Mouse (Mus musculus): ENCODE data around the gene Aldh1b1.
A peak's percentile ranks its signal among the peaks of the same experiment; 100 is the strongest.

Gene Aldh1b1

GRCm38 (mm10) chr4:45798964-45799363, at the start of gene Aldh1b1:
TSS of gene Aldh1b1 (plus strand) at chr4:45799022.
- peak; percentile 69 for DNase-seq (ENCODE audit: low read depth)

DNA sequence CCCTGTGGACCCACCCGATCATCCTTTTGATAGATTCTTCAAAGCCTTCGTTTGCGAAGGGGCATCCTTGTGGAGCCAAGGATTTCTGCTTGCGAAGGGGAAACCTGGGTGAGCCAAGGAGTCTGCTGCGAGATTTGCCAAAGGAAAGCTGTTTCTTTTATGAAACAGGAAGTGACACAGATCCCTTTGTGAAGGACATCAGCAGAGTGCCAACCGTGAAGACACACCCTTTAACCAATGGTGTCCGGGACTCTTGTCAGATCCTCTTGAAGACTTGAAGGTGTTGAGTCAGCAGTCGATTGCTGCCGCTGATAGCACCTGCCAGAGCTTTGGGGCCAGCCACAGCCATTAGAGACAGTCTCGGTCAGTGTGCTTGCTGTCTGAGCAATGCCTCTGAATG, 49.4 kb upstream of the Aldh1b1 start:
- no peak for DNase-seq (ENCODE audit: low read depth)

DNA sequence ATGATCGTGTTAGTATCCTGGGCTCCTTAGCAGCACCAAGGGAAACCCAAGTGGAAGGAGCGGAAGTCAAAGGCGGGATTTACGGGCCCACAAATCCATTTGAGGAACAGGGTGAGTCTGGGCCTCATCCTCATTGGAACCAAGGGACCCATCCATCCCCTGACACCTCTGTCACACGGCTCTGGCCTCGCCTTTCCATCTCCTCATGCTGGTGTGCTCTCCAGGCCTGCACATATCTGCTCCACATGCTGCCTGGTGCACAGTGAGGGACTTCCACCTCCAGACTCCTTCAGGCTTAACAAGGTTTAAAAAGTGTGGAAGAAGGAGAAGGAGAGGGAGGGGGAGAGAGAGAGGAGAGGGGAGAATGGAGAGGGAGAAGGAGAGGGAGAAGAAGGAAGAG, 48.3 kb upstream of the Aldh1b1 start:
- DNase-seq (ENCODE audit: low read depth) = no peak

- DNase-seq (ENCODE audit: low read depth) = no peak
These were observed 45.5 kb upstream of the Aldh1b1 start for GRCm38 (mm10) chr4:45753211-45753809.

GRCm38 (mm10) chr4:45754171-45754570, 44.7 kb upstream of the Aldh1b1 start:
- DNase-seq (ENCODE audit: low read depth) = no peak

- no peak for DNase-seq (ENCODE audit: low read depth)
These were observed 43.7 kb upstream of the Aldh1b1 start for GRCm38 (mm10) chr4:45755097-45755496.

- no peak for DNase-seq (ENCODE audit: low read depth)
These were observed 42.9 kb upstream of the Aldh1b1 start for GRCm38 (mm10) chr4:45755881-45756280.

DNA sequence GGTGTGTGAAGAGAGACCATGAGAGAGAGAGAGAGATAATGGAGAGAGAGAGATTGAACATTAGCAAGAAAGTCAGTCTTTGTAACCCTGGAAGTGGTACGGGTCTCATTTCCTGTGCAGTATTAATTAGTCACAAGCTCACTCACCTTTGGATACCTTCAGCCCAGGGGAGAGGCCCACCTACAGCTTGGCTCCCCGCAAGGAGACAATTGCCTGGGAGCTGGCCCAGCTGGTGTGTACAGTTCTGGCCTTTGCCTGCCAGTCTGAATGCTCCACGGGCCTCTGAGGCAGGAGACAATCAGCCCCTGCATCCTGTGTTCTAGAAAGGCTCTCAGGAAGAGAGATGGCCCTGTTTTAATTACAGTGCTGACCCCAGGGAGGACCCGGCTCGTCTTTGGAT, 40.9 kb upstream of the Aldh1b1 start:
- DNase-seq (ENCODE audit: low read depth) = no peak

- DNase-seq (ENCODE audit: low read depth) = no peak
These were observed 39.4 kb upstream of the Aldh1b1 start for GRCm38 (mm10) chr4:45759411-45759810.

DNA sequence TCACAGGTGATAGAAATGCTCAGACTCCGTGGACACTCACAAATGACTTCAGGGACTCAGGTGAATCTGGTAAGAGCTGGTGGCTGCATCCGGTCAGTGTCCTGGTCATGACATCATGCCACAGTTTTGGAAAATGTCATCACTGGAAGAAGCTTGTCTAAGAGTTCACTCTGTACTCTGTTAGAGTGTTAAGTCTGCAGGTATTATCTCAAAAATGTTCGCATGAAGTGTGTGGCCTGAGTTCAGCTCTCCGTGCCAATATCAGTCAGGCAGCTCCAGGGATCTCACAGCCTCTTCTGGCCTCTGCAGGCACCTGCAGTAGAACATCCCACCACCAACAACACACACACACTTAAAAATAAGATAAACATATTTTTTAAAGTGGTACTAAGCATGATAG, 36.2 kb upstream of the Aldh1b1 start:
- no peak for DNase-seq (ENCODE audit: low read depth)

DNA sequence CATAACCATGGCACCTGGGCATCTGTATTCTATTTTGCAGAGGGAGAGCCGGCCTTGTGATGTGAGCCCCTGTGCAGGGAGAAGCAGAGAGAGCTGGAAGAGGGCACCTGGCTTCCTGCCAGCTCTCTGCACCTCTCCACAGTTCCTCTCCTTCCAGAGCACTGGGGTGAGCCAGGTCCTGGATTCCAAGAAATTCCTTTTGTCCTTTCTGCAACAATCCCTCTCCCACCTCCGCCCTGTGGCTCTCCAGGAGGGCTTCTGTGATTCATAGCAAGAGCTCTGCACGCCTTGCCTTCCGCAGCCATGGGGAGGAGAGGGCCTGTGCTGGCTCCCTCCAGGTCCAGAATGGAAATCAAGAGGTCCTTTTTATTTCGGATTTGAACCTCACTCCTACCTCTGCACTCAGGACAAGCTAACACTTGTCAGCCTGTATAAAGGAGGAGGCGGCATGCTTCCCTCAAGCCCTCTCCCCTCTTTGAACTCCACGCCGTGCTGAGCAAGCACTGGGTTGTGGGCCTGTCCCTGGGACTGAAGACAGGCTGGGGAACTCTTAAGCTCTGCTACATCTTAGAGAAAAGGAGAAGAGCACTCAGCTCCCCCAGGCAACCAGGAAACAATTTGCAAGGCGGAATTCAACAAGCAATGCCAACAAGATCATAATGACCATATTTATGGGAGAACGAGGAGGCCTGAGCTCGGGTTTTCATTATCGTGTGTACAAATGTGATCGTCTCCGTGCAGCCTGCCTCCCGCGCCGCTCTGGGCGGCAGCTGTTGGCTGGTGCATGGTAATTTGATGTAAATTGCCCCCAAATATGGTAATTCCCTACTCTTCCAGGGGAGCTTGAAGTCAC, 35.3 kb upstream of the Aldh1b1 start:
- DNase-seq (ENCODE audit: low read depth) = peak; percentile 28

GRCm38 (mm10) chr4:45764141-45764494, 34.7 kb upstream of the Aldh1b1 start:
- DNase-seq (ENCODE audit: low read depth) = no peak

DNA sequence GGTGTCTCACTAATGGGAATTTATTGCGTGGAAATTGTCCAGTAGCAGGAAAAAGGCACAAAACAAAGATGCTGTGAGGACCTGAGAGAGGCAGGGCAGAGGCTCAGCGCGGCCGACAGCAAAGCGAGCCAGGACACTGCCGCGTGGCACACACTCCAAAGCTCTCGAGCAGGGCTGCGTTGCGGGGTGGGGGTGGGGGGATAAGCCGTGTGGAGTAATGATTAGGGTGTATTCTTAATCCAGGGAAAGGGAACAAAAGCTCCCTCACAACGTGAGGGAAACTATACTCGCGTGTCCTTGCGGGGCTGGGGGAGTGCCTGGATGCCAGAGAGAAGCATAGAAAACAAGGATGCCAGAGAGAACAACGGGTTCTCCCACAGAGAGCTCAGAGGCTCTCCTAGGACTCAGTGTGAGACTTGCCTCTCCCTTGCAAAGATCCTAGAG, 33.7 kb upstream of the Aldh1b1 start:
- DNase-seq (ENCODE audit: low read depth) = no peak

- peak; percentile 4 for DNase-seq (ENCODE audit: low read depth)
These were observed 33.1 kb upstream of the Aldh1b1 start for GRCm38 (mm10) chr4:45765565-45766201.

DNA sequence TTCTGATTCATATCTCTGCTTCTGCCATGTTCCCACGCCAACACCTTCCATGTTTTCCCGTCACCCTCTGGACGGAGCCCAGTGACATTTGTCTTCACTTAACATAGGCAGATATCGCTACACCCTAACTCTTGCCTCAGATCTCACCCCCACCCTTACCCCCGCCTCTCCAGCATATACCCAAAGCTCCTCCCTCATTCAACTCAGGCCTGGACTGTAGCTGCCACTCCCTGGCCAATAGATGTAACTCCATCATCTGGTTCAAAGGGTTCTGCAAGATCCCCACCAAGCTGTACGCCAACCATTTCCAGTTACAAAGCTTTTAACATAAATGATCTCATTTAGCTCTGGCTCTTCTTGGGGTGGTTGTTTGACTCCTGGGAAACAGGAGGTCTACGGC, 32.0 kb upstream of the Aldh1b1 start:
- no peak for DNase-seq (ENCODE audit: low read depth)

- no peak for DNase-seq (ENCODE audit: low read depth)
These were observed 30.8 kb upstream of the Aldh1b1 start for GRCm38 (mm10) chr4:45767891-45768558.

DNA sequence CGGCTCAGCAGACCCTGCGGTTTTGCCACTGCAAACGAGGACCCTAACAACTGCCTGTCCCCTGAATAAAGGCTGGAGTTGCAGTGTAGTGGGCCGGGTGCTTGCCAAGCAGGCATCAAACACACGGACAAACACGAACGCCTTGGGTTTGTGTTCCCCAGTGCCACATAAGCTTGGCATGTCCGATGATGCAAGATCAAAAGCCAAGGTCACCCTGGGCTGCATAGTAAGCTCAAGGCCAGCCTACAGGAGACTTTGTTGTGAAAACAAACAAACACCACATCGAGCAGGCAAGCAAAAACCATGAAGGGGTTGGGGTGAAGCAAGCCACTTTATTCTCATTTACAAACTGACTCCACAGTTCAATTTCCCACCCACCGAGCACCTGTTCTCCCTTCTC, 29.7 kb upstream of the Aldh1b1 start:
- no peak for DNase-seq (ENCODE audit: low read depth)

- DNase-seq (ENCODE audit: low read depth) = no peak
These were observed 28.8 kb upstream of the Aldh1b1 start for GRCm38 (mm10) chr4:45769791-45770637.

DNA sequence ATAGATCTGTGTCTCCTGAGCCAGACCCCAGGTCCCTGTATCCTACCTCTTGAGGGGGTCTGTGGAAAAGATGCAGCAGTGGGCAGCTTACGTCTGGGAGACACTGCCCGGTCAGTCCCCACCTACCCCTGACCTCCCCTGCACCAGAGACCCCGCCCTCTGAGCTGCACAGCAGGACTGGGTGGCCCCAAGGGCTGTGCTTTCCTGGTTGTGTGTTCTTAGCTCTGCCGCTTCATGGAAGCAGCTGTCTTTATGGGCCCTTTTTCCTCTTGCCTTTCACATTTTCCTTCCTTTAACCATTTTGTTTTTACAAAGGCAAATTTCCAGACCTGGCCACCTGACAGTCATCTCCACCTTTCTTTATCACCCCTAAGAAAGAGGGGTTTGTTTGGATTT, 28.2 kb upstream of the Aldh1b1 start:
- DNase-seq (ENCODE audit: low read depth) = no peak

DNA sequence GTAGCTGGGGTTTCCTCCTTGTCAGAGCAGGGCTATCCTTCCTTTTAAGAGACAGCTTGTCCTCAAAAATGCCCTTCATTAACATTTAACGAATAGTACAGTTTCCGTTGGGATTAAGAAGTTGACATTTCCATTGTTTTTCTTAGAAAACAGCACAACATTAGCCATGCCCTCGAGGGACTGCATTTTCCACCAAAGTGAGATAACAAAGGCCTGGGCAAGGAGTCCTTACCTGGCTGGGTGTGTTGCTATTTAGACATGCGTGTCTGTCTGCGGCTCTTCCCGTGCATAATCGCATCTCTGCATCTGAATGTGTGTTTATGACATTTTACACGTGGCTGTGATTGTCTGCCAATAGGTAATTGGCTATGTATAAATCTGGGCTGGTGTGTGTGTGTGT, 27.6 kb upstream of the Aldh1b1 start:
- DNase-seq (ENCODE audit: low read depth) = no peak

- peak; percentile 43 for DNase-seq (ENCODE audit: low read depth)
These were observed 27.2 kb upstream of the Aldh1b1 start for GRCm38 (mm10) chr4:45771619-45772018.

GRCm38 (mm10) chr4:45783671-45784070, 15.2 kb upstream of the Aldh1b1 start:
- no peak for DNase-seq (ENCODE audit: low read depth)

Data from induced T-regulatory cell, adult 2 months (primary cell).